Comparison of ENCODE assay signal across 15 mouse cellular contexts in the genomic region with DNA sequence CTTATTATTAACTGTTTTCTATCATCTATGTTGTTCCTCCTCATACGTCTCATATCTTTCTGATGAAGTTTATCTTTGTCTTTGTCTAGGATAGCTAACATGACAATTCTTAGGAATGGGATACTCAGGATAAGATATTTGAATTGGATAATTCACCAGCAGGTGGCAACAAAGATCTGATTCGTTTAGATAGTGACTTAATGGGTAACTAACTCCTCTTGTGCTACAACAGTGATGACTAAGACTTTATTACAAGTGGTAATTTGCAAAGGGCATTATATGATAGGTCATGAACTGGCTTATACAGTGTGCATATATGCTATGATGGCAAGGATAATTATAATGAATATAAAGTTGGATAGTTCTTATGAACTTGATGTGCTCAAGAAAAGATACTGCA.
DNase-seq lines count a peak whose midpoint lies in the region; ATAC-seq and TF ChIP-seq lines count a peak whose summit lies in the region.
"Had no signal": no experiment of that assay in that cellular context is flagged by ENCODE, and none has a peak within 500 bp of the region (broad histone marks: within the 10 kb centered on the region; RNA-seq: fewer than 3 reads in every experiment).

No protein-coding gene starts in this region.

- no peak for ATAC-seq in hindbrain, embryonic 11.5 days (ENCODE audit: low FRiP score)
- no peak for ATAC-seq in liver, postnatal 0 days
- ATAC-seq in forebrain, postnatal 0 days, result peak; percentile 18; the same call in 1 of the 2 replicates
- ATAC-seq: activated CD4-positive, CD25-positive, alpha-beta regulatory T cell, adult 4 months had no signal

- no peak overlapping the region for H3K9ac ChIP-seq in hindbrain, embryonic 11.5 days (ENCODE audit: low read depth, low read length)
- H3K9ac ChIP-seq in liver, adult 2 months (ENCODE audit: low read depth, low read length), result no peak overlapping the region
- H3K9ac ChIP-seq in liver, postnatal 0 days (replicated peaks), result no peak overlapping the region
- no peak overlapping the region for H3K9ac ChIP-seq in forebrain, postnatal 0 days

- no peaks in the 10 kb centered on the region for H3K27me3 ChIP-seq in hindbrain, embryonic 11.5 days (ENCODE audit: control insufficient read depth, insufficient read depth, low read length)
- H3K27me3 ChIP-seq in hindbrain, embryonic 10.5 days (ENCODE audit: insufficient read depth, poor library complexity, severe bottlenecking), result no peaks in the 10 kb centered on the region
- H3K27me3 ChIP-seq in liver, adult 2 months (ENCODE audit: control insufficient read depth, insufficient read depth, low read length), result no peaks in the 10 kb centered on the region
- H3K27me3 ChIP-seq in liver, postnatal 0 days (ENCODE audit: insufficient read depth, low read length), result no peaks in the 10 kb centered on the region
- H3K27me3 ChIP-seq in forebrain, postnatal 0 days (ENCODE audit: insufficient read depth, low read length), result no peaks in the 10 kb centered on the region

- no peaks in the 10 kb centered on the region for H3K4me1 ChIP-seq in hindbrain, embryonic 11.5 days (replicated peaks; ENCODE audit: control insufficient read depth, insufficient read depth, low read length)
- no peaks in the 10 kb centered on the region for H3K4me1 ChIP-seq in hindbrain, embryonic 10.5 days (replicated peaks)
- no peaks in the 10 kb centered on the region for H3K4me1 ChIP-seq in liver, adult 2 months (ENCODE audit: control insufficient read depth, insufficient read depth, low read length)
- H3K4me1 ChIP-seq in liver, postnatal 0 days (ENCODE audit: insufficient read depth), result no peaks in the 10 kb centered on the region
- H3K4me1 ChIP-seq in forebrain, postnatal 0 days (ENCODE audit: insufficient read depth), result no peaks in the 10 kb centered on the region

- 60% methylated on average over 2 of the region's 2 CpGs for WGBS in hindbrain, embryonic 11.5 days
- 72% methylated on average over 2 of the region's 2 CpGs for WGBS in hindbrain, embryonic 10.5 days
- WGBS in liver, adult 2 months, result 55% methylated on average over 2 of the region's 2 CpGs
- 53% methylated on average over 2 of the region's 2 CpGs for WGBS in liver, postnatal 0 days (ENCODE audit: insufficient replicate concordance)
- 62% methylated on average over 2 of the region's 2 CpGs for WGBS in forebrain, postnatal 0 days

- no peak for TF ChIP-seq CTCF in liver, adult 2 months (IDR thresholded peaks at IDR 0.05; ENCODE audit: low read depth, low read length)
- no peak for TF ChIP-seq CTCF in liver, postnatal 0 days (IDR thresholded peaks at IDR 0.05; ENCODE audit: low read depth)
- TF ChIP-seq CTCF in forebrain, postnatal 0 days (IDR thresholded peaks at IDR 0.05; ENCODE audit: low read depth), result peak; percentile 54

- H3K9me3 ChIP-seq in hindbrain, embryonic 11.5 days (ENCODE audit: control insufficient read depth, low read length), result no peaks in the 10 kb centered on the region
- no peaks in the 10 kb centered on the region for H3K9me3 ChIP-seq in hindbrain, embryonic 10.5 days
- no peaks in the 10 kb centered on the region for H3K9me3 ChIP-seq in liver, postnatal 0 days (ENCODE audit: low read length)
- no peaks in the 10 kb centered on the region for H3K9me3 ChIP-seq in forebrain, postnatal 0 days (ENCODE audit: low read length)

- H3K79me2 ChIP-seq in liver, adult 2 months (ENCODE audit: control insufficient read depth, insufficient read depth, low read length), result no peaks in the 10 kb centered on the region

- no peak for TF ChIP-seq POLR2A in liver, adult 2 months (IDR thresholded peaks at IDR 0.05; ENCODE audit: extremely low read depth, insufficient read depth, low read length)

- H3K36me3 ChIP-seq in hindbrain, embryonic 11.5 days (ENCODE audit: control insufficient read depth, insufficient read depth, low read length), result no peaks in the 10 kb centered on the region
- H3K36me3 ChIP-seq in hindbrain, embryonic 10.5 days, result no peaks in the 10 kb centered on the region
- no peaks in the 10 kb centered on the region for H3K36me3 ChIP-seq in liver, adult 2 months (ENCODE audit: control insufficient read depth, insufficient read depth, low read length)
- H3K36me3 ChIP-seq in liver, postnatal 0 days (replicated peaks; ENCODE audit: insufficient read depth, low read length), result no peaks in the 10 kb centered on the region
- no peaks in the 10 kb centered on the region for H3K36me3 ChIP-seq in forebrain, postnatal 0 days (ENCODE audit: insufficient read depth)

- H3K4me2 ChIP-seq in hindbrain, embryonic 11.5 days (replicated peaks; ENCODE audit: low read depth, low read length), result no peak overlapping the region
- H3K4me2 ChIP-seq in liver, postnatal 0 days (ENCODE audit: low read depth, low read length), result no peak overlapping the region
- no peak overlapping the region for H3K4me2 ChIP-seq in forebrain, postnatal 0 days (ENCODE audit: low read depth)
- H3K4me2 ChIP-seq: liver, embryonic 11.5 days had no signal

- H3K4me3 ChIP-seq in hindbrain, embryonic 11.5 days (ENCODE audit: low read depth, low read length), result no peak overlapping the region
- no peak overlapping the region for H3K4me3 ChIP-seq in hindbrain, embryonic 10.5 days
- no peak overlapping the region for H3K4me3 ChIP-seq in liver, adult 2 months (ENCODE audit: insufficient read depth, low read depth, low read length)
- H3K4me3 ChIP-seq in liver, postnatal 0 days (ENCODE audit: low read depth, low read length), result no peak overlapping the region
- no peak overlapping the region for H3K4me3 ChIP-seq in forebrain, postnatal 0 days (ENCODE audit: low read depth, low read length)
- H3K4me3 ChIP-seq: erythroblast, embryonic 14.5 days had no signal

- DNase-seq in hindbrain, embryonic 11.5 days (ENCODE audit: low spot score), result peak; percentile 7
- DNase-seq in hindbrain, embryonic 10.5 days (ENCODE audit: low spot score), result no peak
- peak; percentile 26 for DNase-seq in liver, adult 2 months (ENCODE audit: extremely low read depth, low read depth, low spot score)
- DNase-seq in liver, postnatal 0 days, result no peak
- DNase-seq in NIH3T3 (ENCODE audit: low read depth), result peak; percentile 8
- peak; percentile 62 for DNase-seq in forebrain, postnatal 0 days
- no peak for DNase-seq in heart, postnatal 10 days
- no peak for DNase-seq in heart, adult 9 months (ENCODE audit: low spot score in 2 of 2)
- DNase-seq: cerebellum, postnatal 25 days; gastrocnemius, postnatal 25 days; layer of hippocampus, postnatal 36 days; lung, postnatal 14 days had no signal

- no peak overlapping the region for H3K27ac ChIP-seq in hindbrain, embryonic 11.5 days (ENCODE audit: low read depth, low read length)
- H3K27ac ChIP-seq in hindbrain, embryonic 10.5 days, result no peak overlapping the region
- no peak overlapping the region for H3K27ac ChIP-seq in liver, adult 2 months (replicated peaks; ENCODE audit: insufficient read depth, low read depth, low read length)
- no peak overlapping the region for H3K27ac ChIP-seq in liver, postnatal 0 days (ENCODE audit: low read depth)
- no peak overlapping the region for H3K27ac ChIP-seq in forebrain, postnatal 0 days (ENCODE audit: low read depth, low read length)

- intact Hi-C loops in heart, postnatal 10 days (cut with DNase I), result no loop called here

- no peak for TF ChIP-seq EP300 in liver, postnatal 0 days (IDR thresholded peaks at IDR 0.05; ENCODE audit: low read depth)

Comparison
In these comparisons a context has a peak if more than half of its experiments do, and no peak if none do; other contexts are left out.
1. DNase-seq: peak in hindbrain, embryonic 11.5 days (single experiment), liver, adult 2 months (single experiment), NIH3T3 (single experiment) and forebrain, postnatal 0 days (single experiment); none in hindbrain, embryonic 10.5 days (single experiment), liver, postnatal 0 days (single experiment), heart, postnatal 10 days (0 of 2) and heart, adult 9 months (0 of 2).